Mouse (Mus musculus) thymus, adult 18-20 months (tissue): Measurements from ENCODE around the gene Gm5426.
"Not testable (repeated sequence)": the region's sequence is repeated elsewhere in the genome, so short reads cannot be mapped to it uniquely, and the experiment has no call there.

Experiments
- DNase-seq, 2 experiments: peaks; one replicate each; pipeline ENCODE4 v3.0.0; 2022; ENCODE audit warnings: mixed read lengths in 2 of 2

Gm5426 gene

GRCm38 (mm10) chr10:96136451-96136850 is at the start of gene Gm5426:
TSS of gene Gm5426 (plus strand) at chr10:96136603.
- not testable (repeated sequence) for DNase-seq

GRCm38 (mm10) chr10:96089744-96090143 is 46.7 kb upstream of the Gm5426 start:
- no peak for DNase-seq

- DNase-seq = no peak
Observed at GRCm38 (mm10) chr10:96090388-96090787, 46.0 kb upstream of the Gm5426 start.

- DNase-seq = no peak
Observed at GRCm38 (mm10) chr10:96093890-96094531, 42.4 kb upstream of the Gm5426 start.

GRCm38 (mm10) chr10:96094559-96094958 is 41.8 kb upstream of the Gm5426 start:
- no peak for DNase-seq

GRCm38 (mm10) chr10:96096730-96097129 is 39.7 kb upstream of the Gm5426 start:
- no peak for DNase-seq

GRCm38 (mm10) chr10:96101035-96101434 is 35.4 kb upstream of the Gm5426 start:
- no peak for DNase-seq

GRCm38 (mm10) chr10:96104158-96104557 is 32.2 kb upstream of the Gm5426 start:
- no peak for DNase-seq

GRCm38 (mm10) chr10:96104624-96105023 is 31.8 kb upstream of the Gm5426 start:
- DNase-seq = no peak

- DNase-seq = no peak
Observed at GRCm38 (mm10) chr10:96105124-96105523, 31.3 kb upstream of the Gm5426 start.

- DNase-seq = no peak
Observed at GRCm38 (mm10) chr10:96106972-96107720, 29.3 kb upstream of the Gm5426 start.

GRCm38 (mm10) chr10:96107825-96108224 is 28.6 kb upstream of the Gm5426 start:
- DNase-seq = no peak

- no peak for DNase-seq
Observed at GRCm38 (mm10) chr10:96115325-96115724, 21.1 kb upstream of the Gm5426 start.

- no peak for DNase-seq
Observed at GRCm38 (mm10) chr10:96120821-96121220, 15.6 kb upstream of the Gm5426 start.

GRCm38 (mm10) chr10:96121249-96122010 is 15.0 kb upstream of the Gm5426 start:
- no peak for DNase-seq

GRCm38 (mm10) chr10:96123885-96124284 is 12.5 kb upstream of the Gm5426 start:
- DNase-seq = no peak

GRCm38 (mm10) chr10:96124290-96124689 is 12.1 kb upstream of the Gm5426 start:
- DNase-seq = no peak

GRCm38 (mm10) chr10:96125771-96126454 is 10.5 kb upstream of the Gm5426 start:
- DNase-seq = no peak

- DNase-seq = no peak
Observed at GRCm38 (mm10) chr10:96129213-96129612, 7.2 kb upstream of the Gm5426 start.

GRCm38 (mm10) chr10:96130406-96130805 is 6.0 kb upstream of the Gm5426 start:
- DNase-seq = no peak

- no peak for DNase-seq
Observed at GRCm38 (mm10) chr10:96131112-96131511, 5.3 kb upstream of the Gm5426 start.

- DNase-seq = peak in 1 of 2 experiments; percentile 24
Observed at GRCm38 (mm10) chr10:96132161-96132560, 4.2 kb upstream of the Gm5426 start.

GRCm38 (mm10) chr10:96138585-96138984 is 2.2 kb downstream of the Gm5426 start:
- DNase-seq = no peak
